Mouse (Mus musculus): ENCODE measurements around the gene Rsf1. TPM values are rescaled to one million over a fixed set of nuclear protein-coding genes. Genes with fewer than 3 reads are reported as not detected.

Rsf1 gene
- polyA plus RNA-seq, 1 experiment: 17.3 TPM

- TF ChIP-seq CTCF (IDR thresholded peaks at IDR 0.05; ENCODE audit: borderline replicate concordance, extremely low read depth, insufficient read depth, insufficient read length): no peak
- TF ChIP-seq POLR2A (IDR thresholded peaks at IDR 0.05; ENCODE audit: borderline replicate concordance, extremely low read depth, insufficient read depth, insufficient read length, poor library complexity, severe bottlenecking): no peak
- no peak for DNase-seq (ENCODE audit: low read depth)
These were observed 51.6 kb downstream of the Rsf1 start for GRCm38 (mm10) chr7:97631290-97631689.

- no peak for DNase-seq (ENCODE audit: low read depth)
These were observed 53.2 kb downstream of the Rsf1 start for GRCm38 (mm10) chr7:97632897-97633296.

GRCm38 (mm10) chr7:97645060-97645459, 65.4 kb downstream of the Rsf1 start:
- DNase-seq (ENCODE audit: low read depth): no peak
- TF ChIP-seq POLR2A (IDR thresholded peaks at IDR 0.05; ENCODE audit: borderline replicate concordance, extremely low read depth, insufficient read depth, insufficient read length, poor library complexity, severe bottlenecking) (no peak), CTCF (IDR thresholded peaks at IDR 0.05; ENCODE audit: borderline replicate concordance, extremely low read depth, insufficient read depth, insufficient read length) (no peak)

More at GRCm38 (mm10) chr7:97632897-97633296, 53.2 kb downstream of the Rsf1 start:
- TF ChIP-seq CTCF (IDR thresholded peaks at IDR 0.05; ENCODE audit: borderline replicate concordance, extremely low read depth, insufficient read depth, insufficient read length) (no peak), POLR2A (IDR thresholded peaks at IDR 0.05; ENCODE audit: borderline replicate concordance, extremely low read depth, insufficient read depth, insufficient read length, poor library complexity, severe bottlenecking) (no peak)

DNA sequence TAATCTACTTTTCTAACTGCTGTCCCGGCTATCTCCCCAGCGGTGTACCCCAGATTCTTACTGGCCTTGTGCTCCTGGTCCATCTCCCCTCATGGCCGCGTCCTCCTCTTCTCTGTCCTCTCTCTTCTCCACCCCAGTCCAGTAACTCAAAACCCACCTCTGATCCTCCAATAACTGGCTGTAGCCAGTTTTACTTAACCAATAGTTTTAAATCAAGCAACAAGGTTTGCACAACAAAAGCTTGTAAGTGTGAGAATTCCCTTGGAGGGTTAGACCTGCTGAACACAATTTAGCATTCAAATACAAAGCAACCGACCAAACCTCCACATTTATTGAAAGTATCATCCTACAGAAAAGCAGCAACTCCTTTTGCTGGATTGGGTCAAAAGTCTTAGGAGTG, 68.0 kb downstream of the Rsf1 start:
- no peak for DNase-seq (ENCODE audit: low read depth)
- TF ChIP-seq POLR2A (IDR thresholded peaks at IDR 0.05; ENCODE audit: borderline replicate concordance, extremely low read depth, insufficient read depth, insufficient read length, poor library complexity, severe bottlenecking) (no peak), CTCF (IDR thresholded peaks at IDR 0.05; ENCODE audit: borderline replicate concordance, extremely low read depth, insufficient read depth, insufficient read length) (no peak)

DNA sequence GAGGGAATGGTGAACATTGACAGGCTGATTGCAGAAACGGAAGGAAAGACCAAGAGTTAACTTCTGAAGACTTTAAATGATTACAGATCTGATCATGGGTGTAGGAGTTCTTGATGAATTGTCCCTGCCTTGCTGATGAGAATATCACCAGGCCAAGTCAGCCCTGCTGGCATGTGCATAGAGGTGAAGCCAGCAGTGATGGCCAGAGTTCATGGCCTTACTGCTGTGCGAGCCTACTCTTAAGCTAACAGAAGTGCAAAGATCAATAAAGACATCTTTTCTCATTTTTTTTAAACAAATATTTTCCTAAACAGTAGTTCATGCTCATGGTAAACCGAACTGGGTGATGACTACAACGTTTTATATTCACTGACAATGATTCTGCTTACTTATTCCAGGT, 71.0 kb downstream of the Rsf1 start:
- no peak for DNase-seq (ENCODE audit: low read depth)
- no peak for TF ChIP-seq POLR2A (IDR thresholded peaks at IDR 0.05; ENCODE audit: borderline replicate concordance, extremely low read depth, insufficient read depth, insufficient read length, poor library complexity, severe bottlenecking)
- TF ChIP-seq CTCF (IDR thresholded peaks at IDR 0.05; ENCODE audit: borderline replicate concordance, extremely low read depth, insufficient read depth, insufficient read length): no peak

- DNase-seq (ENCODE audit: low read depth): no peak
These were observed 76.5 kb downstream of the Rsf1 start for GRCm38 (mm10) chr7:97656144-97656543.

DNA sequence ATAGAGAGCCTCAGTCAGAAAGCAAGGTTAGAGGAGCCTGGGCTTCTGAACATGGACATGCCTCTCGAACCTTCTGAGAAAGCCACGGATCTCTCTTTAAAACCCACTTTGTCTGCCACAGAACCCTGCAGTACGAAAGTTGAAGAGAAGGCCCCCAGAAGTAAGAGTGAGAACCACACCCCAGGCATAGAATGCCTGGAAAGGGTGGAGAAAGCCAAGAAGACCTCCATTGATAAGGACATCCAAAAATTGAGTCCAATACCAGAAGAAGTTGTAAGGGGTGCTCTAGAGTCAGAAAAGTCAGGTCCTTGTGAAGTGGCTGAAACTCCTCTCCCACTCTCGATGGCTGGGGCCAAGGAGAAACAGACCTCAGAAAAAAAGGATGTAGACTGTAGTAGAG, 81.9 kb downstream of the Rsf1 start:
- TF ChIP-seq POLR2A (IDR thresholded peaks at IDR 0.05; ENCODE audit: borderline replicate concordance, extremely low read depth, insufficient read depth, insufficient read length, poor library complexity, severe bottlenecking) (no peak), CTCF (IDR thresholded peaks at IDR 0.05; ENCODE audit: borderline replicate concordance, extremely low read depth, insufficient read depth, insufficient read length) (no peak)
- no peak for DNase-seq (ENCODE audit: low read depth)

More at GRCm38 (mm10) chr7:97656144-97656543, 76.5 kb downstream of the Rsf1 start:
- no peak for TF ChIP-seq CTCF (IDR thresholded peaks at IDR 0.05; ENCODE audit: borderline replicate concordance, extremely low read depth, insufficient read depth, insufficient read length)
- no peak for TF ChIP-seq POLR2A (IDR thresholded peaks at IDR 0.05; ENCODE audit: borderline replicate concordance, extremely low read depth, insufficient read depth, insufficient read length, poor library complexity, severe bottlenecking)

DNA sequence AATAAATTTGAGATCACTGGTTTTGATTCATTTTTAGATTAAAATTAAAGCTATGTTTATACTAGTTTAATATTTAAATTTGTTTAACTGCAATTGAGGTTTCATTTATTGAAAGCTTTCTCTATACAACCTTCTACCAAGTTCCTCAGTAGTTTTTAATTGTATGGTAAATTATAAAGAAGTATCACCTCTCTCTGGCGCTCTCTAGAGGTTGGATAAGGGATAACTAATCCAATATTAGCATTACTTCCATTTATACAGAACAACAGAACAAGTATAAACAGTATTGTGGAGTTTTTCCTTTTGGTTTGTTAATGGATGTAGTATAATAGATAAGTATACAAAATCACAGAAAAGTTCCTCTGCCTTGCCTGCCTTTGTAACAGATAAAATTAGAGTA, 99.5 kb downstream of the Rsf1 start:
- no peak for TF ChIP-seq CTCF (IDR thresholded peaks at IDR 0.05; ENCODE audit: borderline replicate concordance, extremely low read depth, insufficient read depth, insufficient read length)
- no peak for TF ChIP-seq POLR2A (IDR thresholded peaks at IDR 0.05; ENCODE audit: borderline replicate concordance, extremely low read depth, insufficient read depth, insufficient read length, poor library complexity, severe bottlenecking)
- peak; percentile 53 for DNase-seq (ENCODE audit: low read depth)

DNA sequence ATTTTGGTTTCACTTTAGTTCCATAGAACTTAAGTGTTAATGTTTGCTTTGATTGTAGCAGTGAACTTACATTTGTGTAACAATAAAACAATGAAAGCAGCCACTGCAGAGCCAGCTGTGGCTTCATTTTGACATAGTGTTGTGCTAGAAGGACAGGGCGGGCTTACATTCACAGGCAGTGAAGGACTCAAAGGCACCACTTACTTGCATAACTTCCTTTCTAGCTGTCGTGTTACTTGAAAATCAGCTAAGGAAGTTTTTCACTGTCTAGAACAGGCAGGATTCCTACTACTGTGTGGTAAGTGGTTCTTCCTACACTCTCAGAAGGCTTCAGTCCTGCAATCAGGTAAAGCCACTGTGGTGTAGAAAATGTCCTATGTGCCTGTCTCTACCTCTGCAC, 108.1 kb downstream of the Rsf1 start:
- TF ChIP-seq POLR2A (IDR thresholded peaks at IDR 0.05; ENCODE audit: borderline replicate concordance, extremely low read depth, insufficient read depth, insufficient read length, poor library complexity, severe bottlenecking): no peak
- no peak for TF ChIP-seq CTCF (IDR thresholded peaks at IDR 0.05; ENCODE audit: borderline replicate concordance, extremely low read depth, insufficient read depth, insufficient read length)

GRCm38 (mm10) chr7:97695441-97695840, 115.8 kb downstream of the Rsf1 start:
- TF ChIP-seq CTCF (IDR thresholded peaks at IDR 0.05; ENCODE audit: borderline replicate concordance, extremely low read depth, insufficient read depth, insufficient read length) (no peak), POLR2A (IDR thresholded peaks at IDR 0.05; ENCODE audit: borderline replicate concordance, extremely low read depth, insufficient read depth, insufficient read length, poor library complexity, severe bottlenecking) (no peak)

More for the DNA sequence above, 108.1 kb downstream of the Rsf1 start:
- DNase-seq (ENCODE audit: low read depth): no peak

DNA sequence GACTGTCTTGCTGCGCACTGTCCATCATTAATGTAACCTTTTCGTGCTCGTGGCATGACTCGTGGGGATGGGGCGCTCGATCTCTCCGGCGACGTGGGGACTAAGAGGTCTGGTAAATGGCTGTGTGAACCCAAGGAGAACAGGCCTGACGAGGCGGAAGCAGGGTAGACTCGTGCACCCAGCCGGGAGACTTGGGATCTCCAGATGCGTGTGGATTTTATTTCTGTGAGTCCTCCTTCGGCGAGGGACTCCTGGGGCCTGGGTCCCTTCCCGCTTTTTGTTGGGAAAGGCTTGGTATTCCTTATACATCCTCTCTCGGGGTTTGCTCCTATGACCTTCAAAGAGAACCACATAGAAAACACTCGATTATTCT, 116.4 kb downstream of the Rsf1 start:
- no peak for DNase-seq (ENCODE audit: low read depth)
- no peak for TF ChIP-seq CTCF (IDR thresholded peaks at IDR 0.05; ENCODE audit: borderline replicate concordance, extremely low read depth, insufficient read depth, insufficient read length)
- no peak for TF ChIP-seq POLR2A (IDR thresholded peaks at IDR 0.05; ENCODE audit: borderline replicate concordance, extremely low read depth, insufficient read depth, insufficient read length, poor library complexity, severe bottlenecking)

More at GRCm38 (mm10) chr7:97695441-97695840, 115.8 kb downstream of the Rsf1 start:
- DNase-seq (ENCODE audit: low read depth): no peak

DNA sequence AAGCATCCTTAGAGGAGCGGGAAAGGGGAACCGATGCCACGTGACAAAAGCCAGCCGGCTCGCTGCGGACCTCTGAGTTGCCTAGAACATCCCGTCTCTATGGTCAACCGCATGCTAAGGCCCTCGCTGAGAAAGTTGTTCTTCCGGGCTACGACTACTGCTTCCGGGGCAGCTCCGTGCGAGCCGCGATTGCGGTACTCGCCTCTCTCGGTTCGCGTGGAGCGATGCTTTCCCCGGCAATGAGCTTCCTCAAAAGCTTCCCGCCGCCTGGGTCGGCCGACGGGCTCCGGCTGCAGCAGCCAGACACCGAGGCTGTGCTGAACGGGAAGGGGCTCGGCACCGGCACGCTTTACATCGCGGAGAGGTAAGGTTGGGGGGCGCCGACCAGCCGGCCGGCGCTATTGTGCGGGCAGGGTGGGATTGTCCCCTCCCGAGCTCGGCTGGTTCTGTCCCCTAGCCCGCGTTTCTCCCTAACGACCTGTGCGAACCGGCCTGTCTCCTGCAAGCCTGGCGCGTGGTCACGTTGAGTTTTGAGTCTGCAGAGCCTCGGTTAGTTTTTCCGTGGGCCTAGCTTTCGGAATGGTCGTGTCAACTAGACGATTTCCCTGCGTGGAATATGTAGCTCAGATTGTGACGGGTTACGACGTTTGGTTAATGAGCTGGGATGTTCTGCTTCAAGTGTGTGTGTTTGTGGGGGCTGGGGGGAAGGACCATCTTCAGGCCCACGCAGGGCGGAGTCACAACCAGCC, 117.0 kb downstream of the Rsf1 start, which contains the start of gene Clns1a:
TSS of gene Clns1a (plus strand) at position 129 of the 749 bp plus-strand sequence.
- peak; percentile 98 for DNase-seq (ENCODE audit: low read depth)
- no peak for TF ChIP-seq CTCF (IDR thresholded peaks at IDR 0.05; ENCODE audit: borderline replicate concordance, extremely low read depth, insufficient read depth, insufficient read length)
- peak; percentile 53; the same call in 1 of the 2 replicates for TF ChIP-seq POLR2A (IDR thresholded peaks at IDR 0.05; ENCODE audit: borderline replicate concordance, extremely low read depth, insufficient read depth, insufficient read length, poor library complexity, severe bottlenecking)
